Mouse (Mus musculus) bone marrow macrophage, adult 2 months (primary cell): ENCODE results near the gene Kbtbd12.

Experiments used
- CTCF ChIP-seq: IDR thresholded peaks from 2 replicates; pipeline ENCODE4 v1.5.1; 2012; ENCODE audit warnings: low read depth, mild to moderate bottlenecking, low read length, moderate library complexity
- POLR2A ChIP-seq: IDR thresholded peaks from 2 replicates; pipeline ENCODE4 v1.6.1; 2012; ENCODE audit warnings: mild to moderate bottlenecking, low read depth, low read length, borderline replicate concordance

DNA sequence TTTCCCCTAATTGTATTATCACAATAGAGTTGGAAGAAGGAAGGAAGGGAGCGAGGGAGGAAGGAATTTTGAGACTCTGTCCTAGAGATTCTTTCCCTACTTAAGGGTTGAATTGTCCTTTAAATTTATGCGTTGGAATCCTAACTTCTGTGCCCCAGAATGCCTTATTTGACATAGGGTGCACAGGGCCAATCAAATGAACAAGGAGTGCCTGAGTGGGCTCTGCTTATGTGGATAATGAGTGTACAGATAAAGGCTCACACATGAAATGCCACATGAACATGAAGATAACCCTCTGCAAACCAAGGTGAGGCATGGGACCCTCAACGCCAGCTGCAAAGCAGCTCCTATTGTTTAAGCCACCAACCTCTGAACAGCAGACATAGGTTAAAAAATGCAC, 2.6 kb upstream of the Kbtbd12 start:
- TF ChIP-seq POLR2A (no peak), CTCF (no peak)
